Mouse (Mus musculus): Measurements from ENCODE around the gene Pmpca.

Pmpca gene

GRCm38 (mm10) chr2:26424541-26424940, 35.4 kb downstream of the Pmpca start:
- no peak for DNase-seq (ENCODE audit: extremely low read depth, low read depth)

- no peak for DNase-seq (ENCODE audit: extremely low read depth, low read depth)
Observed at GRCm38 (mm10) chr2:26429851-26430250, 40.7 kb downstream of the Pmpca start.

GRCm38 (mm10) chr2:26434791-26435572, 45.8 kb downstream of the Pmpca start:
- DNase-seq (ENCODE audit: extremely low read depth, low read depth): no peak

- no peak for DNase-seq (ENCODE audit: extremely low read depth, low read depth)
Observed at GRCm38 (mm10) chr2:26437221-26437620, 48.1 kb downstream of the Pmpca start.

- no peak for DNase-seq (ENCODE audit: extremely low read depth, low read depth)
Observed at GRCm38 (mm10) chr2:26438373-26438772, 49.2 kb downstream of the Pmpca start.

- no peak for DNase-seq (ENCODE audit: extremely low read depth, low read depth)
Observed at GRCm38 (mm10) chr2:26439671-26440070, 50.5 kb downstream of the Pmpca start.

- no peak for DNase-seq (ENCODE audit: extremely low read depth, low read depth)
Observed at GRCm38 (mm10) chr2:26441261-26441660, 52.1 kb downstream of the Pmpca start.

- no peak for DNase-seq (ENCODE audit: extremely low read depth, low read depth)
Observed at GRCm38 (mm10) chr2:26441688-26442087, 52.5 kb downstream of the Pmpca start.

- DNase-seq (ENCODE audit: extremely low read depth, low read depth): no peak
Observed at GRCm38 (mm10) chr2:26442843-26443242, 53.7 kb downstream of the Pmpca start.

GRCm38 (mm10) chr2:26443876-26444275, 54.7 kb downstream of the Pmpca start:
- DNase-seq (ENCODE audit: extremely low read depth, low read depth): peak; percentile 4

- peak; percentile 6 for DNase-seq (ENCODE audit: extremely low read depth, low read depth)
Observed at GRCm38 (mm10) chr2:26444368-26444767, 55.2 kb downstream of the Pmpca start.

- DNase-seq (ENCODE audit: extremely low read depth, low read depth): peak; percentile 100
Observed at GRCm38 (mm10) chr2:26444946-26445665, 56.0 kb downstream of the Pmpca start, which contains the start of gene Sec16a. Gene Sec16a (minus strand): TSS chr2:26445216.

- peak; percentile 90 for DNase-seq (ENCODE audit: extremely low read depth, low read depth)
Observed at GRCm38 (mm10) chr2:26445666-26446445, 56.7 kb downstream of the Pmpca start.

GRCm38 (mm10) chr2:26446671-26447070, 57.5 kb downstream of the Pmpca start:
- no peak for DNase-seq (ENCODE audit: extremely low read depth, low read depth)
